Mouse (Mus musculus) megakaryocyte, embryonic 14.5 days (primary cell): ENCODE data around the gene Kdelr3.

ENCODE experiments used
- FLI1 ChIP-seq: IDR thresholded peaks from 2 replicates; pipeline ENCODE4 v1.6.1; 2012; ENCODE audit warnings: low read length, inconsistent platforms, mixed read lengths
- GATA1 ChIP-seq: IDR thresholded peaks from 3 replicates; pipeline ENCODE4 v1.6.1; 2012; ENCODE audit warnings: mixed read lengths, low read length, inconsistent platforms, borderline replicate concordance

DNA sequence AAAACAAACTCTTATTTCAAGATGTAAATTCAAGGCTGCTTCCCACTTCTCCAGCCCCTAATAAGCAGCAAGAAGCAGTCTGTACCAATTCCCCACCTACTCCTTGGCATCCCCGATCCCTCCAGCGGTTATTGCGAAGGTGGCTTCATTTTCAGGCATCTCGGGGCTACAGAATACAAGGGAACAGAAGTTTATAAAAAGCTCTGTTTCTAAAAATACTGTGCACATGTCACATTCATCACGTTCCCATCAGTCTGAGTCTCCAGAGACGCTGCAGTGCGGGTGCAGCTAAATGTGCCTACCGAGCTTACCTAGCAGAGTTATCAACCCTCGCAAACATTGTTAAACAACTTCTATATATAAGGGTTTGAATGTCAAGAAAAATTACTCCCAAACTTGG is 46.2 kb downstream of the Kdelr3 start:
- TF ChIP-seq GATA1 (no peak), FLI1 (no peak)
